Mouse (Mus musculus) heart, postnatal 0 days (tissue): ENCODE measurements at regions not wholly inside any gene's neighbourhood (a gene's known extent, or its start where the extent isn't known, plus 50 kb on each side); places are given as distances from the start of the nearest gene placed in this dataset.

Experiments
- CTCF ChIP-seq: IDR thresholded peaks from 2 replicates; pipeline ENCODE4 v1.5.1; 2016; ENCODE audit warnings: antibody characterized with exemption, control low read depth, low read depth
- EP300 ChIP-seq: IDR thresholded peaks from 2 replicates; pipeline ENCODE4 v1.6.1; 2016; ENCODE audit warnings: antibody characterized with exemption, low read depth

GRCm38 (mm10) chr3:150784576-150784975 lies 653.1 kb upstream of the Adgrl4 start:
- no peak for TF ChIP-seq CTCF
- TF ChIP-seq EP300: no peak
